Comparison of ENCODE assay signal across 18 mouse cellular contexts in genomic region chr9:87882587-87882986, GRCm38 (mm10).
DNase-seq lines count a peak whose midpoint lies in the region; ATAC-seq lines count a peak whose summit lies in the region.
"Had no signal": no experiment of that assay in that cellular context is flagged by ENCODE, and none has a peak within 500 bp of the region (broad histone marks: within the 10 kb centered on the region; RNA-seq: fewer than 3 reads in every experiment).

No protein-coding gene starts in this region.

- H3K9ac ChIP-seq in forebrain, embryonic 12.5 days: no peak overlapping the region
- no peak overlapping the region for H3K9ac ChIP-seq in neural tube, embryonic 13.5 days
- H3K9ac ChIP-seq in neural tube, embryonic 15.5 days (replicated peaks): no peak overlapping the region
- H3K9ac ChIP-seq in forebrain, embryonic 14.5 days (ENCODE audit: low read length): no peak overlapping the region
- no peak overlapping the region for H3K9ac ChIP-seq in forebrain, embryonic 16.5 days (replicated peaks; ENCODE audit: low read depth, low read length)
- H3K9ac ChIP-seq: embryonic facial prominence, embryonic 12.5 days had no signal

- ATAC-seq in forebrain, embryonic 12.5 days (ENCODE audit: low FRiP score): peak; percentile 80; the same call in 1 of the 2 replicates
- ATAC-seq in neural tube, embryonic 13.5 days (ENCODE audit: low read depth): peak; percentile 56
- no peak for ATAC-seq in neural tube, embryonic 15.5 days (ENCODE audit: low FRiP score)
- ATAC-seq in forebrain, embryonic 14.5 days: peak; percentile 56; the same call in 1 of the 2 replicates
- peak; percentile 56; the same call in 1 of the 2 replicates for ATAC-seq in forebrain, embryonic 16.5 days

- H3K36me3 ChIP-seq in forebrain, embryonic 12.5 days (replicated peaks): no peaks in the 10 kb centered on the region
- no peaks in the 10 kb centered on the region for H3K36me3 ChIP-seq in forebrain, embryonic 10.5 days (replicated peaks)
- no peaks in the 10 kb centered on the region for H3K36me3 ChIP-seq in neural tube, embryonic 13.5 days
- H3K36me3 ChIP-seq in neural tube, embryonic 15.5 days: no peaks in the 10 kb centered on the region
- no peaks in the 10 kb centered on the region for H3K36me3 ChIP-seq in forebrain, embryonic 14.5 days (ENCODE audit: control insufficient read depth, insufficient read depth, low read length)
- H3K36me3 ChIP-seq in forebrain, embryonic 16.5 days (ENCODE audit: control insufficient read depth, insufficient read depth): no peaks in the 10 kb centered on the region
- H3K36me3 ChIP-seq: embryonic facial prominence, embryonic 10.5 days; embryonic facial prominence, embryonic 12.5 days had no signal

- no peak for DNase-seq in forebrain, embryonic 10.5 days (ENCODE audit: extremely low spot score, low spot score)
- no peak for DNase-seq in forebrain, embryonic 14.5 days (ENCODE audit: low spot score)
- no peak for DNase-seq in urinary bladder, adult 2 months (ENCODE audit: low spot score)
- DNase-seq in heart, postnatal 4 days: no peak
- DNase-seq: adrenal gland, adult 8-10 months; adrenal gland, postnatal 14 days; adrenal gland, postnatal 36 days; cerebellum, adult 11-12 months; cerebellum, adult 2 months; cerebellum, adult 9-10 months; cerebellum, postnatal 10 days; cerebellum, postnatal 25 days had no signal

- no peaks in the 10 kb centered on the region for H3K27me3 ChIP-seq in forebrain, embryonic 12.5 days
- H3K27me3 ChIP-seq in forebrain, embryonic 10.5 days (ENCODE audit: poor library complexity, severe bottlenecking): no peaks in the 10 kb centered on the region
- no peaks in the 10 kb centered on the region; the same call in 1 of the 2 replicates for H3K27me3 ChIP-seq in neural tube, embryonic 13.5 days
- H3K27me3 ChIP-seq in neural tube, embryonic 15.5 days (replicated peaks): no peaks in the 10 kb centered on the region
- no peaks in the 10 kb centered on the region for H3K27me3 ChIP-seq in forebrain, embryonic 14.5 days (replicated peaks; ENCODE audit: control insufficient read depth, insufficient read depth, low read length)
- H3K27me3 ChIP-seq in forebrain, embryonic 16.5 days (replicated peaks; ENCODE audit: control insufficient read depth, insufficient read depth, low read length): no peaks in the 10 kb centered on the region
- H3K27me3 ChIP-seq: embryonic facial prominence, embryonic 12.5 days had no signal

- H3K27ac ChIP-seq in forebrain, embryonic 12.5 days: no peak overlapping the region
- no peak overlapping the region for H3K27ac ChIP-seq in forebrain, embryonic 10.5 days
- H3K27ac ChIP-seq in neural tube, embryonic 13.5 days (replicated peaks): no peak overlapping the region
- H3K27ac ChIP-seq in neural tube, embryonic 15.5 days (replicated peaks): no peak overlapping the region
- no peak overlapping the region for H3K27ac ChIP-seq in forebrain, embryonic 14.5 days (ENCODE audit: low read depth, low read length)
- H3K27ac ChIP-seq in forebrain, embryonic 16.5 days (ENCODE audit: low read length): no peak overlapping the region
- H3K27ac ChIP-seq: embryonic facial prominence, embryonic 10.5 days; embryonic facial prominence, embryonic 12.5 days had no signal

- no peak overlapping the region for H3K4me2 ChIP-seq in forebrain, embryonic 12.5 days
- H3K4me2 ChIP-seq in neural tube, embryonic 13.5 days: no peak overlapping the region
- no peak overlapping the region for H3K4me2 ChIP-seq in neural tube, embryonic 15.5 days
- no peak overlapping the region for H3K4me2 ChIP-seq in forebrain, embryonic 14.5 days (ENCODE audit: low read length)
- no peak overlapping the region for H3K4me2 ChIP-seq in forebrain, embryonic 16.5 days (ENCODE audit: low read length)
- H3K4me2 ChIP-seq: embryonic facial prominence, embryonic 12.5 days had no signal

- no peak overlapping the region for H3K4me3 ChIP-seq in forebrain, embryonic 12.5 days (replicated peaks)
- H3K4me3 ChIP-seq in forebrain, embryonic 10.5 days: no peak overlapping the region
- H3K4me3 ChIP-seq in neural tube, embryonic 13.5 days: no peak overlapping the region
- H3K4me3 ChIP-seq in neural tube, embryonic 15.5 days (replicated peaks): no peak overlapping the region
- no peak overlapping the region for H3K4me3 ChIP-seq in forebrain, embryonic 14.5 days (ENCODE audit: low read depth, low read length)
- H3K4me3 ChIP-seq in forebrain, embryonic 16.5 days (replicated peaks; ENCODE audit: low read length): no peak overlapping the region
- H3K4me3 ChIP-seq: embryonic facial prominence, embryonic 10.5 days; embryonic facial prominence, embryonic 12.5 days had no signal

- peaks cover 3% of the 10 kb centered on the region; the same call in 1 of the 2 replicates for H3K4me1 ChIP-seq in forebrain, embryonic 12.5 days
- H3K4me1 ChIP-seq in forebrain, embryonic 10.5 days: peaks cover 13% of the 10 kb centered on the region
- peaks cover 3% of the 10 kb centered on the region; the same call in 1 of the 2 replicates for H3K4me1 ChIP-seq in neural tube, embryonic 13.5 days (replicated peaks)
- H3K4me1 ChIP-seq in neural tube, embryonic 15.5 days: no peaks in the 10 kb centered on the region
- H3K4me1 ChIP-seq in forebrain, embryonic 14.5 days (ENCODE audit: control insufficient read depth, insufficient read depth, low read length): no peaks in the 10 kb centered on the region
- no peaks in the 10 kb centered on the region for H3K4me1 ChIP-seq in forebrain, embryonic 16.5 days (replicated peaks; ENCODE audit: control insufficient read depth, insufficient read depth, low read length)
- H3K4me1 ChIP-seq: embryonic facial prominence, embryonic 10.5 days; embryonic facial prominence, embryonic 12.5 days had no signal

- WGBS in forebrain, embryonic 12.5 days: 69% methylated on average over 1 of the region's 1 CpGs
- 61% methylated on average over 1 of the region's 1 CpGs for WGBS in forebrain, embryonic 10.5 days
- whole genome bisulfite sequencing in neural tube, embryonic 13.5 days: 74% methylated on average over 1 of the region's 1 CpGs
- 53% methylated on average over 1 of the region's 1 CpGs for WGBS in neural tube, embryonic 15.5 days
- 35% methylated on average over 1 of the region's 1 CpGs for WGBS in forebrain, embryonic 14.5 days
- WGBS in forebrain, embryonic 16.5 days: 40% methylated on average over 1 of the region's 1 CpGs

- no peaks in the 10 kb centered on the region for H3K9me3 ChIP-seq in forebrain, embryonic 12.5 days
- H3K9me3 ChIP-seq in forebrain, embryonic 10.5 days: no peaks in the 10 kb centered on the region
- H3K9me3 ChIP-seq in neural tube, embryonic 13.5 days: 0 out of 2 replicates have a peak, but pooled peaks cover 4% of the 10 kb centered on the region
- H3K9me3 ChIP-seq in neural tube, embryonic 15.5 days (replicated peaks): no peaks in the 10 kb centered on the region
- no peaks in the 10 kb centered on the region for H3K9me3 ChIP-seq in forebrain, embryonic 14.5 days (replicated peaks; ENCODE audit: control insufficient read depth, low read length)
- no peaks in the 10 kb centered on the region; the same call in 1 of the 2 replicates for H3K9me3 ChIP-seq in forebrain, embryonic 16.5 days (ENCODE audit: control insufficient read depth, low read length)
- H3K9me3 ChIP-seq: embryonic facial prominence, embryonic 10.5 days; embryonic facial prominence, embryonic 12.5 days had no signal
